Mouse (Mus musculus) CH12.LX (cell line): ENCODE data around the gene Pla2g5. TPM values are rescaled to one million over a fixed set of nuclear protein-coding genes. Genes with fewer than 3 reads are reported as not detected.

Experiments used
- DNase-seq: peaks from one replicate; pipeline ENCODE4 v3.0.0-alpha.2; 2013; ENCODE audit errors: extremely low read depth
- H3K27ac ChIP-seq: 2 replicates; pipeline ENCODE4 v1.5.1; 2012; ENCODE audit warnings: low read depth, mild to moderate bottlenecking, control low read depth, moderate library complexity; ENCODE audit not compliant: insufficient read depth
- H3K27me3 ChIP-seq: replicated peaks from 2 replicates; pipeline ENCODE3; 2012; ENCODE audit warnings: inconsistent platforms
- H3K36me3 ChIP-seq, 2 experiments: replicated peaks in 1 of 2; 2 replicates each; pipeline versions ENCODE3 to v1.6.1; 2012; ENCODE audit warnings: inconsistent platforms in 1 of 2, low read length in 1 of 2, mild to moderate bottlenecking in 1 of 2, mixed read lengths in 1 of 2, moderate library complexity in 1 of 2; ENCODE audit not compliant: control insufficient read depth in 1 of 2, insufficient read depth in 1 of 2
- H3K4me1 ChIP-seq, 2 experiments: 2 replicates each; pipeline ENCODE4 v1.6.1; 2012; ENCODE audit warnings: inconsistent platforms in 1 of 2, moderate library complexity in 1 of 2; ENCODE audit not compliant: insufficient read depth in 2 of 2, control insufficient read depth in 1 of 2
- H3K4me2 ChIP-seq: 2 replicates; pipeline ENCODE4 v1.6.1; 2012; ENCODE audit warnings: low read depth, mild to moderate bottlenecking, control low read depth; ENCODE audit not compliant: poor library complexity, insufficient read depth, severe bottlenecking
- H3K4me3 ChIP-seq, 3 experiments: fragments of 150-350 bp in 1 of 3; sonication (generic) in 1 of 3; replicated peaks in 1 of 3; 2 replicates each; pipeline versions ENCODE3 to v1.5.1; 2011 to 2012; ENCODE audit warnings: low read depth in 2 of 3, low read length in 2 of 3, mild to moderate bottlenecking in 2 of 3, moderate library complexity in 2 of 3, control low read depth in 1 of 3, improper control_type of control experiment in 1 of 3, inconsistent platforms in 1 of 3, mixed read lengths in 1 of 3; ENCODE audit not compliant: poor library complexity in 1 of 3
- H3K79me2 ChIP-seq: replicated peaks from 2 replicates; pipeline ENCODE4 v1.6.1; 2012; ENCODE audit warnings: mild to moderate bottlenecking, moderate library complexity; ENCODE audit not compliant: control insufficient read depth, poor library complexity, insufficient read depth, severe bottlenecking; ENCODE audit errors: extremely low read depth
- H3K9ac ChIP-seq: 2 replicates; pipeline ENCODE4 v1.6.1; 2012; ENCODE audit warnings: low read depth, mild to moderate bottlenecking, control low read depth, moderate library complexity; ENCODE audit not compliant: insufficient read depth
- H3K9me3 ChIP-seq: replicated peaks from 2 replicates; pipeline ENCODE3; 2012; ENCODE audit warnings: low read length, inconsistent platforms, mixed read lengths
- BHLHE40 ChIP-seq: IDR thresholded peaks from 2 replicates; pipeline ENCODE4 v1.6.1; 2011; ENCODE audit warnings: mild to moderate bottlenecking, low read depth, low read length, improper control_type of control experiment
- CHD1 ChIP-seq: IDR thresholded peaks from 2 replicates; pipeline ENCODE4 v1.6.1; 2012; ENCODE audit warnings: low read depth, low read length, improper control_type of control experiment, inconsistent platforms
- E2F4 ChIP-seq: IDR thresholded peaks from 2 replicates; pipeline ENCODE4 v1.6.1; 2011; ENCODE audit warnings: low read depth, low read length, improper control_type of control experiment; ENCODE audit not compliant: insufficient replicate concordance
- ELF1 ChIP-seq: IDR thresholded peaks from 2 replicates; pipeline ENCODE4 v1.6.1; 2014; ENCODE audit warnings: low read depth, mild to moderate bottlenecking, inconsistent platforms, low read length, improper control_type of control experiment
- EP300 ChIP-seq: IDR thresholded peaks from 2 replicates; pipeline ENCODE4 v1.6.1; 2011; ENCODE audit warnings: low read length, improper control_type of control experiment
- HCFC1 ChIP-seq: IDR thresholded peaks from 2 replicates; pipeline ENCODE4 v1.6.1; 2012; ENCODE audit warnings: low read depth, mild to moderate bottlenecking, inconsistent platforms, low read length, improper control_type of control experiment
- IRF4 ChIP-seq: IDR thresholded peaks from 2 replicates; pipeline ENCODE4 v1.6.1; 2014; ENCODE audit warnings: low read depth, mild to moderate bottlenecking, inconsistent platforms, low read length, improper control_type of control experiment
- JUND ChIP-seq: conservative IDR thresholded peaks from 2 replicates; pipeline ENCODE4 v1.6.1; 2011; ENCODE audit warnings: low read depth, low read length, improper control_type of control experiment
- MAFK ChIP-seq: IDR thresholded peaks from 2 replicates; pipeline ENCODE4 v1.6.1; 2011; ENCODE audit warnings: low read length, improper control_type of control experiment; ENCODE audit not compliant: insufficient replicate concordance
- MXI1 ChIP-seq: IDR thresholded peaks from 2 replicates; pipeline ENCODE4 v1.6.1; 2011; ENCODE audit warnings: mild to moderate bottlenecking, low read depth, low read length, improper control_type of control experiment
- MYC ChIP-seq: IDR thresholded peaks from 2 replicates; pipeline ENCODE4 v1.6.1; 2011; ENCODE audit warnings: low read depth, mild to moderate bottlenecking, improper control_type of control experiment, low read length
- NELFE ChIP-seq: IDR thresholded peaks from 2 replicates; pipeline ENCODE4 v1.6.1; 2011; ENCODE audit warnings: low read depth, low read length, improper control_type of control experiment
- NRF1 ChIP-seq: IDR thresholded peaks from 2 replicates; pipeline ENCODE4 v1.6.1; 2014; ENCODE audit warnings: low read depth, mild to moderate bottlenecking, inconsistent platforms, low read length, improper control_type of control experiment, moderate library complexity
- RAD21 ChIP-seq: IDR thresholded peaks from 2 replicates; pipeline ENCODE4 v1.6.1; 2011; ENCODE audit warnings: low read depth, mild to moderate bottlenecking, low read length, improper control_type of control experiment, moderate library complexity
- SIN3A ChIP-seq: IDR thresholded peaks from 2 replicates; pipeline ENCODE4 v1.6.1; 2012; ENCODE audit warnings: low read length, improper control_type of control experiment, inconsistent platforms
- SMC3 ChIP-seq: IDR thresholded peaks from 2 replicates; pipeline ENCODE4 v1.6.1; 2011; ENCODE audit warnings: low read depth, low read length, improper control_type of control experiment
- UBTF ChIP-seq: IDR thresholded peaks from 2 replicates; pipeline ENCODE4 v1.6.1; 2012; ENCODE audit warnings: low read depth, mild to moderate bottlenecking, inconsistent platforms, low read length, improper control_type of control experiment, moderate library complexity
- USF1 ChIP-seq: IDR thresholded peaks from 2 replicates; pipeline ENCODE4 v1.6.1; 2014; ENCODE audit warnings: low read depth, mild to moderate bottlenecking, inconsistent platforms, low read length, improper control_type of control experiment
- ZMIZ1 ChIP-seq: IDR thresholded peaks from 2 replicates; pipeline ENCODE4 v1.6.1; 2012; ENCODE audit warnings: low read depth, mild to moderate bottlenecking, inconsistent platforms, low read length, improper control_type of control experiment
- ZNF384 ChIP-seq: IDR thresholded peaks from 2 replicates; pipeline ENCODE4 v1.6.1; 2012; ENCODE audit warnings: low read depth, low read length, improper control_type of control experiment, inconsistent platforms
- dilution Hi-C: fragments of 300-500 bp; cut with MboI; formaldehyde crosslinking; loops from 2 replicates; pipeline ENCODE4 v1.14.3; 2020; ENCODE audit warnings: low sequenced_read_pairs; ENCODE audit not compliant: extremely low pct_unique_long_range_greater_than_20kb, extremely low pct_ligation_motif_present
- in situ Hi-C: fragments of 300-500 bp; cut with MboI; formaldehyde crosslinking; loops from 3 replicates; pipeline ENCODE4 v1.14.3; 2019; ENCODE audit warnings: low sequenced_read_pairs, low pct_ligation_motif_present, low pct_unique_long_range_greater_than_20kb, mixed read lengths
- polyA plus RNA-seq: library from polyadenylated mRNA; unstranded; fragments of >175 nt; gene quantifications from 2 replicates; pipeline ENCODE4 v1.2.1, GENCODE M21; 2012; ENCODE audit warnings: low read depth; ENCODE audit not compliant: insufficient read length
- total RNA-seq, 2 experiments: library from RNA; depleted of rRNA; stranded (reverse); fragments of 300-350 nt in 1 of 2; fragments of >200 nt in 1 of 2; gene quantifications; 2 replicates each; pipeline ENCODE4 v1.2.3; 2012 to 2014

Gene Pla2g5
- total and polyA plus RNA-seq, 3 experiments = 0.53 to 0.68 TPM; not detected in 1

DNA sequence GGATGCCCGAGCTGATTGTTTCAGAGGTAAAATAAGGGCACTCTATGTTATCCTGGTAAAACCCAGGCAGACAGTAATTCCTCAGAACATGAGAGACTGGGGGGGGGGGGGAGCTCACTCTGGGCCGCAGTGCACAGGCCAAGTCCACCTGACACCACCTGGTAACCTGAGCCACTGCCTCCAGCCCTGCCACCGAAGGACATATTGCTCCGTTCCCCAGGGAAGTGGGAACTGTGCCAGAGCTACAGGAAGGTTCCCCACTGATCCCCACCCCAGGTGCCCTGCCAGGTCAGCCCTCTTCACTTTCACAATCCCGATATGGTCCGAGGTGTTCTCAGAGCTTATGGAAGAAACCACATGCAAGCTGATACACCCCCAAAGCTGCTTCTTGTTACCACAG lies 29.4 kb upstream of the Pla2g5 start:
- Histone ChIP-seq H3K27ac (no peak overlapping the region), H3K9ac (no peak overlapping the region)
- dilution Hi-C loops = no loop called here

DNA sequence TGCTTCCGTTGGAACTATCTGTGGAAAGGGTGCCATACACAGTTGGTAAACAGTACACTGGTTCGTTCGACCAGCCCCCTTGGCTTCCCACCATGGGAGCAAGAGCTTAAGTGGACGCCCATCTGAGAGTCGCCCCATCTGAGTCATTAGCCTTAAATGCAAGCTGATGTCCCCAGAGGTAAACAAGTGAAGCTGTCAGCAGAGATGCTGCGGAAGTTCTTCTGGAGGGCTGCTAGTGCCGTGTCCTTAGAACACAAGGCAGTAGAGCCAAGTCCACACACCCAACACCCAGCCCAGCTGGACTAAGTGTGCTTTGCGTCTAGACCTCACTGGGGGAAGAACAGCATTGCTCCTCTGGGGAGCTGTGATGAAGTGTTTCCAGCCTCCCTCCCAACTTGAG lies 26.4 kb upstream of the Pla2g5 start:
- Histone ChIP-seq H3K4me2 (no peak overlapping the region), H3K79me2 (no peaks in the 10 kb centered on the region), H3K27me3 (peaks cover 5% of the 10 kb centered on the region), H3K27ac (no peak overlapping the region), H3K4me1 (no peaks in the 10 kb centered on the region), H3K9ac (no peak overlapping the region), H3K36me3 (peaks cover 0 to 25% of the 10 kb centered on the region in 2 experiments), H3K9me3 (no peaks in the 10 kb centered on the region), H3K4me3 (no peak overlapping the region)
- TF ChIP-seq JUND (no peak), RAD21 (no peak), MAFK (no peak), BHLHE40 (no peak), SIN3A (no peak), ZNF384 (no peak), ZMIZ1 (no peak), SMC3 (no peak), NRF1 (no peak), IRF4 (no peak), HCFC1 (no peak)
- in situ Hi-C loops (no loop called here), dilution Hi-C loops (no loop called here)
- DNase-seq = no peak

More for the DNA sequence above, 29.4 kb upstream of the Pla2g5 start:
- Histone ChIP-seq H3K36me3 (peaks cover 14 to 53% of the 10 kb centered on the region in 2 experiments), H3K79me2 (no peaks in the 10 kb centered on the region), H3K4me3 (no peak overlapping the region), H3K27me3 (no peaks in the 10 kb centered on the region), H3K9me3 (no peaks in the 10 kb centered on the region), H3K4me2 (no peak overlapping the region), H3K4me1 (no peaks in the 10 kb centered on the region)
- in situ Hi-C loops = no loop called here
- TF ChIP-seq HCFC1 (no peak), NELFE (no peak), MYC (no peak), E2F4 (no peak), ZNF384 (no peak), EP300 (no peak), ELF1 (no peak), JUND (no peak), RAD21 (no peak), UBTF (no peak), MXI1 (no peak), CHD1 (no peak), USF1 (no peak), SIN3A (no peak), ZMIZ1 (no peak), IRF4 (no peak)
- DNase-seq = no peak
